Mouse (Mus musculus) heart, embryonic 10.5 days (tissue): ENCODE measurements around the gene Gm42906. TPM values are rescaled to one million over a fixed set of nuclear protein-coding genes. Genes with fewer than 3 reads are reported as not detected.

ENCODE experiments used
- DNase-seq: peaks from one replicate; pipeline ENCODE4 v3.0.0-alpha.2; 2017; ENCODE audit warnings: low spot score
- H3K27ac ChIP-seq: fragments of 300-500 bp; sonication (generic); 2 replicates; pipeline ENCODE4 v1.5.1; 2016; ENCODE audit warnings: mild to moderate bottlenecking
- H3K27me3 ChIP-seq: fragments of 300-500 bp; sonication (generic); 2 replicates; pipeline ENCODE4 v1.6.1; 2016; ENCODE audit warnings: mild to moderate bottlenecking; ENCODE audit not compliant: poor library complexity, insufficient read depth, severe bottlenecking
- H3K36me3 ChIP-seq: fragments of 300-500 bp; sonication (generic); 2 replicates; pipeline ENCODE4 v1.6.1; 2016; ENCODE audit warnings: mild to moderate bottlenecking, moderate library complexity
- H3K4me1 ChIP-seq: fragments of 300-500 bp; sonication (generic); 2 replicates; pipeline ENCODE4 v1.6.1; 2016; ENCODE audit warnings: mild to moderate bottlenecking
- H3K4me3 ChIP-seq: fragments of 300-500 bp; sonication (generic); 2 replicates; pipeline ENCODE4 v1.5.1; 2016; ENCODE audit warnings: mild to moderate bottlenecking, moderate library complexity
- H3K9me3 ChIP-seq: fragments of 300-500 bp; sonication (generic); 2 replicates; pipeline ENCODE4 v1.6.1; 2016; ENCODE audit warnings: mild to moderate bottlenecking, moderate library complexity
- WGBS: fragments of 180-500 bp; shearing (Covaris S2); methylation state at CpG from one replicate; pipeline ENCODE4 v1.1.7; 2016; 5-methylcytosine and 5-hydroxymethylcytosine counted together
- polyA plus RNA-seq: library from polyadenylated mRNA; unstranded; fragments of >200 nt; fragmentation: Nextera tagmentation; extraction: Ambion mirVana; gene quantifications from 2 replicates; pipeline ENCODE4 v1.2.1, GENCODE M21; 2016

The Gm42906 gene
- polyA plus RNA-seq, 1 experiment from 2014 or later: not detected

- Histone ChIP-seq H3K36me3 (no peaks in the 10 kb centered on the region), H3K27me3 (no peaks in the 10 kb centered on the region), H3K9me3 (no peaks in the 10 kb centered on the region), H3K4me3 (no peak overlapping the region), H3K4me1 (peaks cover 16% of the 10 kb centered on the region), H3K27ac (peak overlapping the region; percentile 3; the same call in 1 of the 2 replicates)
- DNase-seq: no peak
- WGBS: 35% methylated on average over 6 of the region's 6 CpGs
Measured at GRCm38 (mm10) chr5:151135965-151136364, 292.0 kb downstream of the Gm42906 start.

- 72% methylated on average over 8 of the region's 8 CpGs for whole genome bisulfite sequencing
- Histone ChIP-seq H3K27ac (no peak overlapping the region), H3K4me1 (peaks cover 16% of the 10 kb centered on the region), H3K27me3 (no peaks in the 10 kb centered on the region), H3K9me3 (no peaks in the 10 kb centered on the region), H3K36me3 (no peaks in the 10 kb centered on the region), H3K4me3 (no peak overlapping the region)
- no peak for DNase-seq
Measured at GRCm38 (mm10) chr5:151135078-151135826, 292.7 kb downstream of the Gm42906 start.

DNA sequence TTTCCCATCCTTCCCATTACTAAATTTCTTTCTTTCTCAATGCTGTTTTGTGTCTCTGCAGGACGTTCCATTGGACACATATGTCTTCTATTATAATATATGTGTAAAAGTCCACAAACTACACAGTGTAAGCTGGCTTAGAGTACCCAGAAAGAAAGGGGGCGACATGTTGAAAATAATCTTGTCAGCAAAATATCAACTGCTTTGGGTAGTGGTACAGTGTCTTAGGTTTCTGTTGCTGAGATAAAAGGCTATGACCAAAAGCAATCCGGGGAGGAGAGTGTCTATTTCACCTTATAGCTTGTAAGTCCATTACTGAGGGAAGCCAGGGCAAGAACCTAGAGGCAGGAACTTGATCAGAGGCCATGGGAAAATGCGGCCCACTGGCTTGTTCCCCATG, 293.8 kb downstream of the Gm42906 start:
- Histone ChIP-seq H3K4me1 (peaks cover 16% of the 10 kb centered on the region), H3K36me3 (no peaks in the 10 kb centered on the region), H3K9me3 (no peaks in the 10 kb centered on the region), H3K27me3 (no peaks in the 10 kb centered on the region), H3K4me3 (no peak overlapping the region), H3K27ac (no peak overlapping the region)
- no peak for DNase-seq
- 91% methylated on average over 4 of the region's 4 CpGs for WGBS

- Histone ChIP-seq H3K4me3 (no peak overlapping the region), H3K4me1 (peaks cover 16% of the 10 kb centered on the region), H3K36me3 (no peaks in the 10 kb centered on the region), H3K9me3 (no peaks in the 10 kb centered on the region), H3K27ac (no peak overlapping the region), H3K27me3 (no peaks in the 10 kb centered on the region)
- DNase-seq: no peak
- WGBS: 87% methylated on average over 14 of the region's 14 CpGs
Measured at GRCm38 (mm10) chr5:151133744-151134143, 294.2 kb downstream of the Gm42906 start.

- H3K36me3 ChIP-seq: no peaks in the 10 kb centered on the region
- 61% methylated on average over 2 of the region's 2 CpGs for WGBS
- H3K27ac ChIP-seq: no peak overlapping the region
- H3K9me3 ChIP-seq: no peaks in the 10 kb centered on the region
- peaks cover 4% of the 10 kb centered on the region; the same call in 1 of the 2 replicates for H3K4me1 ChIP-seq
- no peak for DNase-seq
- no peaks in the 10 kb centered on the region for H3K27me3 ChIP-seq
- H3K4me3 ChIP-seq: no peak overlapping the region
Measured at GRCm38 (mm10) chr5:151129762-151130161, 298.2 kb downstream of the Gm42906 start.

DNA sequence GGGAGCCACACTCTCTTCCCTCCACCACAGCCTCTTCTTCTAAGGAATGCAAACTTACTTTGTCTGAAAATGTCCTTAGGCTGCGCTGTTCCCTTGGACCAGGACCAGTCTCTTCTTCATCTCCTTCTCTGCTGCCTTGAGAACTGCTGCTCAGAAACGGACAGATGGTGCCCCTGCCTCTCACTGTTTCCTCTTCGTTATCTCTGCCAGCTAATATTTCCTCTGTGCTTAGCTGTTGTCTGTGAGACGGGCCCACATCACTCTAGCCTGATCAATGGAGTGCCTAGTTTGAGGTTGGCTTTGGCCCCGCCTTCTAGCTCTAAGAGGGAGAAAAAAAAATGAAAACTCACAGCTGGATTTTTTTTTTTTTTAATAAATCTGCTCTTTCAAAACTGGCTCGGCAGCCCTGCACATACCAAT, 300.7 kb downstream of the Gm42906 start:
- peak overlapping the region; percentile 10; the same call in 1 of the 2 replicates for H3K27ac ChIP-seq
- H3K27me3 ChIP-seq: no peaks in the 10 kb centered on the region
- no peaks in the 10 kb centered on the region for H3K9me3 ChIP-seq
- H3K4me1 ChIP-seq: peaks cover 4% of the 10 kb centered on the region; the same call in 1 of the 2 replicates
- H3K36me3 ChIP-seq: no peaks in the 10 kb centered on the region
- DNase-seq: no peak
- no peak overlapping the region for H3K4me3 ChIP-seq
- 45% methylated on average over 6 of the region's 6 CpGs for WGBS

DNA sequence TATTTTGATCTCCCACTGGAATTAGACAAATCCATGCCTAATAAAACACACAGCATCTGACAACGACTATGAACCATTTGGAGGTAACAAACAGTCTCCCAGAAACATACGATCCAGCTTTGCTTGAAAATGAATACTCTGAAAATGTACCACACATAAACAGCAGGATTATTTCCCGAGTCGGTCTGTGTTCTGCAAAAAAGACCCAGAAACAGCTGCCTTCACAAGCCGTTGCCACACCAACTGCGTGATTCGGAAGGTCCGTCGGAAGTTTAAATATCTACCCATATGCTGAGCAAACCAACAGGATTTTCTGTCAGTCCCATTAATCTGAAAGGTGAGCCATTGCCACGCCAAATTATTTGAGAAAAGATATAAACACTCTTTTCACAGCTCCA, 301.4 kb downstream of the Gm42906 start:
- no peak for DNase-seq

DNA sequence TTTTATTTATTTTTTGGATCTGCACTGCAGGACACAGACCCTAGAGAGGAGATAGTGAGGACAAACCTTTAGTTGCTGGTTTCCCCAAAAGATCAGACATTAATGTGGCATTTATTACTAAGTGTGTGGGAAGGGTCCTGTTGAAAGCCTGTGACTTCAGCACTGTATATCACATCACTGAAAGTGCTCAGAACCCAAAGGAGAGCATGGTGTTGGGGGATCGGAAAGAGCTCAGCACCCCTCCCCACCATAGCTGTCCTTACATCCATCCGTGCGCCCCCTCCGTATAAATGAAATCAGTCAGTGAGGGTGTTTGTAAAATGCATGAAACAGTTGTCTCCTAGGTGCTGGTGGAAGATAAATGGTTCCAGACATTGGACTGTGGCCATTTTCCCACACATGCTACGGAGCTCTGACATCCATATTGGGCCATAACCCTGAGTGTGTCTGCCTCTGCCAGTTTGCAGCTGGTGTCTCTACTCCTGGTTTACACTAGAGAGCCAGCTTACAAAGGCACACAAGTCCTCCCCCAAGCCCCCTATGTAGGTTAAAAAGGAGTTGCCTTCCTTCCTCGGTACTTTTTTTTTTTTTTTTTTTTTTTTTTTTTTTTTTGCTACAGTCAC, 301.9 kb downstream of the Gm42906 start:
- WGBS: 72% methylated on average over 6 of the region's 6 CpGs
- DNase-seq: no peak
- Histone ChIP-seq H3K27ac (no peak overlapping the region), H3K9me3 (no peaks in the 10 kb centered on the region), H3K4me1 (peaks cover 4% of the 10 kb centered on the region; the same call in 1 of the 2 replicates), H3K4me3 (no peak overlapping the region), H3K36me3 (no peaks in the 10 kb centered on the region), H3K27me3 (no peaks in the 10 kb centered on the region)

More for the DNA sequence above, 301.4 kb downstream of the Gm42906 start:
- H3K27me3 ChIP-seq: no peaks in the 10 kb centered on the region
- no peaks in the 10 kb centered on the region for H3K36me3 ChIP-seq
- H3K4me3 ChIP-seq: no peak overlapping the region
- no peaks in the 10 kb centered on the region for H3K9me3 ChIP-seq
- WGBS: 84% methylated on average over 10 of the region's 10 CpGs
- H3K4me1 ChIP-seq: peaks cover 4% of the 10 kb centered on the region; the same call in 1 of the 2 replicates
- H3K27ac ChIP-seq: no peak overlapping the region

DNA sequence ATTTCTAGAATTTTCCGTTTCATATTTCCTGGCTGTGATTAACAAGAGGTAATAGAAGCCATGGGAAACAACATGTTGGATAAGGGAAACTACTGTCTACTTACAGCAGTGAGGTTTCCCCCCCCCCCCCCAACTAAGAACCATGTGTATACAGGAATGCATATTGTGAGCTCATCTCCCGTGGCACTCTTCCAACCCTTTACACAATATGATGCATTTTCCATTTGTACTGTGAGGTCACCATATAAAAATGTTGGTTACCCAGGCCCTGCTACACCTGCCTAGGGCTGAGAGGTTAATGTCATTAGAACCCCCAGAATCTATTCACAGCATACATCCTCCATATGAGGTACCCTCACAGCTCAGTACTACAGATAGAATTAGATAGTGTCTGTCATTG, 310.1 kb downstream of the Gm42906 start:
- H3K27me3 ChIP-seq: no peaks in the 10 kb centered on the region
- DNase-seq: no peak
- no peaks in the 10 kb centered on the region for H3K9me3 ChIP-seq
- no peaks in the 10 kb centered on the region for H3K4me1 ChIP-seq
- WGBS: 65% methylated on average over 2 of the region's 2 CpGs
- no peak overlapping the region for H3K27ac ChIP-seq
- no peaks in the 10 kb centered on the region for H3K36me3 ChIP-seq
- H3K4me3 ChIP-seq: no peak overlapping the region

- Histone ChIP-seq H3K36me3 (no peaks in the 10 kb centered on the region), H3K27ac (no peak overlapping the region), H3K9me3 (no peaks in the 10 kb centered on the region), H3K4me3 (no peak overlapping the region), H3K27me3 (no peaks in the 10 kb centered on the region), H3K4me1 (no peaks in the 10 kb centered on the region; the same call in 1 of the 2 replicates)
- no peak for DNase-seq
- WGBS: 76% methylated on average over 5 of the region's 5 CpGs
Measured at GRCm38 (mm10) chr5:151116192-151116887, 311.6 kb downstream of the Gm42906 start.

- WGBS: 77% methylated on average over 9 of the region's 9 CpGs
- H3K27me3 ChIP-seq: no peaks in the 10 kb centered on the region
- DNase-seq: no peak
- no peak overlapping the region for H3K27ac ChIP-seq
- no peak overlapping the region for H3K4me3 ChIP-seq
- peaks cover 10% of the 10 kb centered on the region; the same call in 1 of the 2 replicates for H3K4me1 ChIP-seq
- H3K36me3 ChIP-seq: no peaks in the 10 kb centered on the region
- H3K9me3 ChIP-seq: no peaks in the 10 kb centered on the region
Measured at GRCm38 (mm10) chr5:151112743-151113142, 315.2 kb downstream of the Gm42906 start.

GRCm38 (mm10) chr5:151111080-151111871, 316.7 kb downstream of the Gm42906 start:
- no peaks in the 10 kb centered on the region for H3K27me3 ChIP-seq
- no peaks in the 10 kb centered on the region for H3K36me3 ChIP-seq
- no peak for DNase-seq
- 80% methylated on average over 7 of the region's 7 CpGs for WGBS
- H3K9me3 ChIP-seq: no peaks in the 10 kb centered on the region
- no peak overlapping the region for H3K4me3 ChIP-seq
- peaks cover 11% of the 10 kb centered on the region; the same call in 1 of the 2 replicates for H3K4me1 ChIP-seq
- no peak overlapping the region for H3K27ac ChIP-seq
